Mouse (Mus musculus) urinary bladder, postnatal 4 days (tissue): Measurements from ENCODE around the gene Ak3.
A peak's percentile ranks its signal among the peaks of the same experiment; 100 is the strongest.

Source experiments
- DNase-seq, 2 experiments: peaks; one replicate each; pipeline ENCODE4 v3.0.0; 2021 to 2022; ENCODE audit warnings: low spot score in 2 of 2

Gene Ak3

GRCm38 (mm10) chr19:28995366-28995765 is 52.4 kb downstream of the Ak3 start:
- DNase-seq, result no peak

- DNase-seq, result no peak
These were observed 52.9 kb downstream of the Ak3 start for GRCm38 (mm10) chr19:28994870-28995269.

GRCm38 (mm10) chr19:28991391-28991790 is 56.4 kb downstream of the Ak3 start:
- DNase-seq, result no peak

GRCm38 (mm10) chr19:28990590-28991221 is 57.1 kb downstream of the Ak3 start:
- DNase-seq, result no peak

GRCm38 (mm10) chr19:28990194-28990589 is 57.6 kb downstream of the Ak3 start, which contains the start of gene Cdc37l1:
Gene Cdc37l1 (plus strand): TSS chr19:28990352.
- peak; percentile 96 to 99 for DNase-seq

GRCm38 (mm10) chr19:28989515-28989914 is 58.2 kb downstream of the Ak3 start:
- no peak for DNase-seq

GRCm38 (mm10) chr19:28982617-28983016 is 65.1 kb downstream of the Ak3 start:
- no peak for DNase-seq

GRCm38 (mm10) chr19:28974862-28975611 is 72.7 kb downstream of the Ak3 start:
- peak; percentile 57 to 73 for DNase-seq
